Mouse (Mus musculus) limb, embryonic 11.5 days (tissue): Measurements from ENCODE around the gene Gm5737. TPM values are rescaled to one million over a fixed set of nuclear protein-coding genes. Genes with fewer than 3 reads are reported as not detected.
A peak's percentile ranks its signal among the peaks of the same experiment; 100 is the strongest.

Experiments
- ATAC-seq: fragments of 200-750 bp; cut with Nextera tagmentation; 2 replicates; pipeline ENCODE4 v1.8.0; 2017; ENCODE audit warnings: low read depth; ENCODE audit not compliant: insufficient number of reproducible peaks, low FRiP score, low TSS enrichment
- DNase-seq: peaks from one replicate; pipeline ENCODE4 v3.0.0-alpha.2; 2015; ENCODE audit warnings: low spot score
- H3K27ac ChIP-seq: fragments of 300-500 bp; sonication (generic); replicated peaks from 2 replicates; pipeline ENCODE4 v1.5.1; 2014; ENCODE audit warnings: low read depth, mild to moderate bottlenecking, low read length
- H3K27me3 ChIP-seq: fragments of 300-500 bp; sonication (generic); 2 replicates; pipeline ENCODE4 v1.6.1; 2014; ENCODE audit warnings: mild to moderate bottlenecking, low read length, mixed read lengths; ENCODE audit not compliant: control insufficient read depth, insufficient read depth
- H3K36me3 ChIP-seq: fragments of 300-500 bp; sonication (generic); 2 replicates; pipeline ENCODE4 v1.6.1; 2014; ENCODE audit warnings: mild to moderate bottlenecking, low read length, moderate library complexity, mixed read lengths; ENCODE audit not compliant: control insufficient read depth, insufficient read depth
- H3K4me1 ChIP-seq: fragments of 300-500 bp; sonication (generic); 2 replicates; pipeline ENCODE4 v1.6.1; 2014; ENCODE audit warnings: low read length, mixed read lengths; ENCODE audit not compliant: control insufficient read depth, insufficient read depth
- H3K4me2 ChIP-seq: fragments of 300-500 bp; sonication (generic); 2 replicates; pipeline ENCODE4 v1.6.1; 2014; ENCODE audit warnings: low read depth, mild to moderate bottlenecking, moderate library complexity; ENCODE audit not compliant: severe bottlenecking
- H3K4me3 ChIP-seq: fragments of 300-500 bp; sonication (generic); 2 replicates; pipeline ENCODE4 v1.5.1; 2014; ENCODE audit warnings: low read depth, low read length
- H3K9ac ChIP-seq: fragments of 300-500 bp; sonication (generic); 2 replicates; pipeline ENCODE4 v1.6.1; 2014; ENCODE audit warnings: mild to moderate bottlenecking, low read length
- H3K9me3 ChIP-seq: fragments of 300-500 bp; sonication (generic); 2 replicates; pipeline ENCODE4 v1.6.1; 2016; ENCODE audit warnings: low read length; ENCODE audit not compliant: control insufficient read depth
- WGBS: fragments of 180-500 bp; shearing (Covaris S2); extraction: QIAGEN DNeasy Blood & Tissue Kit; methylation state at CpG from one replicate; pipeline ENCODE4 v1.1.7; 2014; 5-methylcytosine and 5-hydroxymethylcytosine counted together
- polyA plus RNA-seq: library from polyadenylated mRNA; unstranded; fragments of >200 nt; fragmentation: Nextera tagmentation; extraction: Ambion mirVana; gene quantifications from 2 replicates; pipeline ENCODE4 v1.2.1, GENCODE M21; 2014

The Gm5737 gene
- polyA plus RNA-seq, 1 experiment from 2014 or later = not detected

- ATAC-seq (no peak), DNase-seq (no peak)
- no peak overlapping the region for H3K27ac ChIP-seq
- no peaks in the 10 kb centered on the region for H3K36me3 ChIP-seq
- peaks cover 2% of the 10 kb centered on the region; the same call in 1 of the 2 replicates for H3K4me1 ChIP-seq
- WGBS = 12% methylated on average over 9 of the region's 9 CpGs
- H3K27me3 ChIP-seq = no peaks in the 10 kb centered on the region
- H3K9me3 ChIP-seq = no peaks in the 10 kb centered on the region
- peak overlapping the region; percentile 11; the same call in 1 of the 2 replicates for H3K4me3 ChIP-seq
- H3K4me2 ChIP-seq = peak overlapping the region; percentile 79
- H3K9ac ChIP-seq = no peak overlapping the region
Observed at GRCm38 (mm10) chr7:120844689-120845088, 32.5 kb downstream of the Gm5737 start.

GRCm38 (mm10) chr7:120848831-120849512, 36.8 kb downstream of the Gm5737 start:
- H3K27me3 ChIP-seq = no peaks in the 10 kb centered on the region
- no peak overlapping the region for H3K4me3 ChIP-seq
- peaks cover 2% of the 10 kb centered on the region; the same call in 1 of the 2 replicates for H3K4me1 ChIP-seq
- DNase-seq = no peak
- no peak overlapping the region for H3K4me2 ChIP-seq
- no peak overlapping the region for H3K9ac ChIP-seq
- H3K36me3 ChIP-seq = no peaks in the 10 kb centered on the region
- no peaks in the 10 kb centered on the region for H3K9me3 ChIP-seq
- ATAC-seq = no peak
- WGBS = 89% methylated on average over 3 of the region's 3 CpGs
- no peak overlapping the region for H3K27ac ChIP-seq

GRCm38 (mm10) chr7:120850165-120850564, 38.0 kb downstream of the Gm5737 start:
- Histone ChIP-seq H3K4me3 (no peak overlapping the region), H3K36me3 (no peaks in the 10 kb centered on the region), H3K4me2 (no peak overlapping the region), H3K9me3 (no peaks in the 10 kb centered on the region), H3K4me1 (no peaks in the 10 kb centered on the region), H3K27ac (no peak overlapping the region), H3K9ac (no peak overlapping the region), H3K27me3 (no peaks in the 10 kb centered on the region)
- WGBS = 94% methylated on average over 3 of the region's 3 CpGs
- DNase-seq = no peak
- ATAC-seq = no peak

GRCm38 (mm10) chr7:120859854-120860253, 47.7 kb downstream of the Gm5737 start:
- DNase-seq = no peak

GRCm38 (mm10) chr7:120860799-120861487, 48.8 kb downstream of the Gm5737 start:
- no peaks in the 10 kb centered on the region for H3K36me3 ChIP-seq
- no peaks in the 10 kb centered on the region for H3K27me3 ChIP-seq
- no peak overlapping the region for H3K4me2 ChIP-seq
- no peak overlapping the region for H3K27ac ChIP-seq
- 45% methylated on average over 10 of the region's 10 CpGs for WGBS
- no peak for ATAC-seq
- no peaks in the 10 kb centered on the region for H3K9me3 ChIP-seq
- no peak overlapping the region for H3K4me3 ChIP-seq
- H3K9ac ChIP-seq = no peak overlapping the region
- H3K4me1 ChIP-seq = peaks cover 33% of the 10 kb centered on the region
- no peak for DNase-seq

More at GRCm38 (mm10) chr7:120859854-120860253, 47.7 kb downstream of the Gm5737 start:
- no peaks in the 10 kb centered on the region for H3K9me3 ChIP-seq
- H3K9ac ChIP-seq = no peak overlapping the region
- H3K27ac ChIP-seq = no peak overlapping the region
- no peak for ATAC-seq
- peaks cover 28% of the 10 kb centered on the region for H3K4me1 ChIP-seq
- no peaks in the 10 kb centered on the region for H3K36me3 ChIP-seq
- H3K27me3 ChIP-seq = no peaks in the 10 kb centered on the region
- 93% methylated on average over 11 of the region's 11 CpGs for WGBS
- no peak overlapping the region for H3K4me3 ChIP-seq
- H3K4me2 ChIP-seq = no peak overlapping the region

GRCm38 (mm10) chr7:120861488-120862047, 49.4 kb downstream of the Gm5737 start:
- H3K9ac ChIP-seq = no peak overlapping the region
- no peaks in the 10 kb centered on the region for H3K27me3 ChIP-seq
- H3K4me1 ChIP-seq = peaks cover 36% of the 10 kb centered on the region
- H3K4me3 ChIP-seq = no peak overlapping the region
- WGBS = 20% methylated on average over 2 of the region's 2 CpGs
- no peak overlapping the region for H3K4me2 ChIP-seq
- ATAC-seq = no peak
- H3K9me3 ChIP-seq = no peaks in the 10 kb centered on the region
- H3K36me3 ChIP-seq = no peaks in the 10 kb centered on the region
- H3K27ac ChIP-seq = no peak overlapping the region
- DNase-seq = no peak

- DNase-seq = no peak
- Histone ChIP-seq H3K4me1 (peaks cover 36% of the 10 kb centered on the region), H3K9ac (no peak overlapping the region), H3K27me3 (no peaks in the 10 kb centered on the region), H3K27ac (peak overlapping the region; percentile 16; the same call in 1 of the 2 replicates), H3K9me3 (no peaks in the 10 kb centered on the region), H3K4me2 (no peak overlapping the region), H3K4me3 (no peak overlapping the region), H3K36me3 (no peaks in the 10 kb centered on the region)
- 8% methylated on average over 3 of the region's 3 CpGs for WGBS
- no peak for ATAC-seq
Observed at GRCm38 (mm10) chr7:120862196-120862595, 50.0 kb downstream of the Gm5737 start.

DNA sequence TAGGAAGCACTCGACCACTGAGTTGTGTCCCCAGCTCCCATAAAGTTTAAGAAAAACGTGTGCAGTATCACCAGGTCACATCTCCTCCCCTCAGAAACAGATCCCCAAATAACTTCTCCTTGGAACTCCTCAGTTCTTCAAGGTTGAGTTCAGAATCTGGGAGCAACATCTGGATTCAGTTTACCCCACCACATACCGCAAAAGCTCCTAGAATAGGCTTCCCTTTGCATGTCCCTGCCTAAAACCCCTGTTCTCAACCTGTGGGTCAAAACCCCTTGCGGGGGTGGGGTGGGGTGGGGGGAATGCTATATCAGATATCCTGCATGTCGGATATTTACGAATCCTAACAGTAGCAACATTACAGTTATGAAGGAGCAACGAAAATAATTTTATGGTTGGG, 50.5 kb downstream of the Gm5737 start:
- Histone ChIP-seq H3K9me3 (no peaks in the 10 kb centered on the region), H3K27ac (no peak overlapping the region; the same call in 1 of the 2 replicates), H3K36me3 (no peaks in the 10 kb centered on the region), H3K4me1 (peaks cover 36% of the 10 kb centered on the region), H3K27me3 (no peaks in the 10 kb centered on the region), H3K4me2 (no peak overlapping the region), H3K9ac (no peak overlapping the region), H3K4me3 (no peak overlapping the region)
- ATAC-seq (no peak), DNase-seq (peak; percentile 48)
- 18% methylated on average over 7 of the region's 7 CpGs for WGBS
